Mouse (Mus musculus): ENCODE data around the gene Mcm2. TPM values are rescaled to one million over a fixed set of nuclear protein-coding genes. Genes with fewer than 3 reads are reported as not detected.

The Mcm2 gene
- polyA plus RNA-seq (2014; fragmentation: Illumina TruSeq; extraction: RNeasy Lipid Tissue Mini Kit (QIAGEN cat#74804); ENCODE audit: low read depth, low replicate concordance): 4.4 TPM

GRCm38 (mm10) chr6:88898534-88899048, at the start of gene Mcm2:
Gene Mcm2 (minus strand): TSS chr6:88898780.

GRCm38 (mm10) chr6:88901947-88902820, 3.6 kb upstream of the Mcm2 start, which contains the start of gene Tpra1:
Gene Tpra1 (plus strand): TSS chr6:88902251.

GRCm38 (mm10) chr6:88874868-88875508, 23.6 kb downstream of the Mcm2 start, which contains the start of gene Podxl2:
Gene Podxl2 (minus strand): TSS chr6:88875044.

GRCm38 (mm10) chr6:88841781-88842689, 56.5 kb downstream of the Mcm2 start, which contains the start of gene Abtb1:
Gene Abtb1 (minus strand): TSS chr6:88841984.

Other genes with a start within 250 kb of the Mcm2 start
- gene Mgll, start 174.4 kb downstream of the Mcm2 start, polyA plus RNA-seq (2014; fragmentation: Illumina TruSeq; extraction: RNeasy Lipid Tissue Mini Kit (QIAGEN cat#74804); ENCODE audit: low read depth, low replicate concordance): 28.2 TPM
- 0.76 TPM for gene Abtb1, start 56.8 kb downstream of the Mcm2 start, polyA plus RNA-seq (2014; fragmentation: Illumina TruSeq; extraction: RNeasy Lipid Tissue Mini Kit (QIAGEN cat#74804); ENCODE audit: low read depth, low replicate concordance)
- gene Podxl2, start 23.7 kb downstream of the Mcm2 start, polyA plus RNA-seq (2014; fragmentation: Illumina TruSeq; extraction: RNeasy Lipid Tissue Mini Kit (QIAGEN cat#74804); ENCODE audit: low read depth, low replicate concordance): 1.2 TPM
- 9.1 TPM for gene Tpra1, start 3.5 kb upstream of the Mcm2 start, polyA plus RNA-seq (2014; fragmentation: Illumina TruSeq; extraction: RNeasy Lipid Tissue Mini Kit (QIAGEN cat#74804); ENCODE audit: low read depth, low replicate concordance)

All from adrenal gland, adult 10 weeks (tissue).